8 mouse cellular contexts compared by ENCODE assay signal in the genomic region with DNA sequence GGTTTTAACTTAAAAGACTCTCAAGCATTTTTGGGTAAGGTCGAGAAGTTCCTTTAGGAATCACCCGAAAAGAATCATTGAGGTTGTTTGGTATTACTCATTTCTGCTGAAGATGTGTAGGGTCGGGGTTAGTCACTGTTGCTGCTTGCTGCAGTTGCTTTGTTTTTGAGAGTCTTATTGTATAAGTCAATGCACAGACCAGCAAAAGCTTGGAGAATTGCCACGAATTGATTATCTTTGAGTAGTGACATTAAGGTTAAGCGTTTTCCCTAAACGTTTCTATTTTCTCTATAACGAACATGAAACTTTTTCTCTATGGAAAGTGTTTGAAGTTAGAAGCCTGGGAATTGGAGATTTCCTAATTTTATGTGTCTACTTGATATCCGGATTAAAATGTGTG. TPM values are rescaled to one million over a fixed set of nuclear protein-coding genes. Genes with fewer than 3 reads are reported as not detected.
DNase-seq lines count a peak whose midpoint lies in the region; ATAC-seq and TF ChIP-seq lines count a peak whose summit lies in the region.

No protein-coding gene starts in this region.

- peak overlapping the region; percentile 47 for H3K4me2 ChIP-seq in hindbrain, embryonic 16.5 days (ENCODE audit: low read length)
- peak overlapping the region; percentile 56 for H3K4me2 ChIP-seq in midbrain, postnatal 0 days (ENCODE audit: low read depth, low read length, poor library complexity, severe bottlenecking)

- no peak for TF ChIP-seq CTCF in layer of hippocampus, adult 2 months (conservative IDR thresholded peaks at IDR 0.05)
- no peak for TF ChIP-seq CTCF in midbrain, postnatal 0 days (IDR thresholded peaks at IDR 0.05)

- peaks cover 6% of the 10 kb centered on the region for H3K36me3 ChIP-seq in hindbrain, embryonic 16.5 days (ENCODE audit: control insufficient read depth, insufficient read depth, low read length)
- H3K36me3 ChIP-seq in midbrain, postnatal 0 days (ENCODE audit: insufficient read depth, low read length), result peaks cover 8% of the 10 kb centered on the region; the same call in 1 of the 2 replicates

- H3K4me1 ChIP-seq in hindbrain, embryonic 16.5 days (ENCODE audit: control insufficient read depth, insufficient read depth, low read depth, low read length), result peaks cover 21% of the 10 kb centered on the region
- peaks cover 3% of the 10 kb centered on the region; the same call in 1 of the 2 replicates for H3K4me1 ChIP-seq in midbrain, postnatal 0 days (ENCODE audit: insufficient read depth, low read length)

- no peaks in the 10 kb centered on the region for H3K27me3 ChIP-seq in hindbrain, embryonic 16.5 days (replicated peaks; ENCODE audit: control insufficient read depth, insufficient read depth, low read length)
- no peaks in the 10 kb centered on the region for H3K27me3 ChIP-seq in midbrain, postnatal 0 days (ENCODE audit: insufficient read depth, low read length)

- H3K4me3 ChIP-seq in layer of hippocampus, adult 2 months, result peak overlapping the region; percentile 66
- H3K4me3 ChIP-seq in hindbrain, embryonic 16.5 days (ENCODE audit: low read length), result peak overlapping the region; percentile 85
- peak overlapping the region; percentile 83 for H3K4me3 ChIP-seq in midbrain, postnatal 0 days (ENCODE audit: low read depth, low read length)

- 7% methylated on average over 8 of the region's 8 CpGs for WGBS in hindbrain, embryonic 16.5 days
- WGBS in midbrain, postnatal 0 days, result 9% methylated on average over 8 of the region's 8 CpGs

- ATAC-seq in hindbrain, embryonic 16.5 days, result no peak
- ATAC-seq in midbrain, postnatal 0 days (ENCODE audit: low FRiP score), result no peak

- H3K27ac ChIP-seq in layer of hippocampus, adult 2 months, result peak overlapping the region; percentile 91
- H3K27ac ChIP-seq in hindbrain, embryonic 16.5 days (ENCODE audit: low read depth, low read length), result peak overlapping the region; percentile 97
- H3K27ac ChIP-seq in midbrain, postnatal 0 days (ENCODE audit: low read depth, low read length), result peak overlapping the region; percentile 85

- peak overlapping the region; percentile 82 for H3K9ac ChIP-seq in hindbrain, embryonic 16.5 days (ENCODE audit: low read depth, low read length)
- peak overlapping the region; percentile 65 for H3K9ac ChIP-seq in midbrain, postnatal 0 days (replicated peaks; ENCODE audit: low read length, poor library complexity, severe bottlenecking)

- no peaks in the 10 kb centered on the region for H3K9me3 ChIP-seq in hindbrain, embryonic 16.5 days (ENCODE audit: control insufficient read depth, low read length)
- H3K9me3 ChIP-seq in midbrain, postnatal 0 days (ENCODE audit: low read length), result no peaks in the 10 kb centered on the region

- no peak for DNase-seq in layer of hippocampus, adult 2 months (ENCODE audit: low spot score in 2 of 2)
- DNase-seq in layer of hippocampus, adult 18-20 months (ENCODE audit: low spot score in 2 of 2), result no peak
- peak; percentile 15 for DNase-seq in c-Kit-positive CD71-positive TER-119-positive erythroid progenitor cells, embryonic 14.5 days (ENCODE audit: low spot score)
- no peak for DNase-seq in midbrain, postnatal 0 days (ENCODE audit: low spot score)
- no peak for DNase-seq in urinary bladder, postnatal 14 days (ENCODE audit: low spot score)
- no peak for DNase-seq in layer of hippocampus, adult 8-10 months (ENCODE audit: low spot score in 2 of 2)
- DNase-seq in adipocyte (ENCODE audit: low spot score), result no peak

RNA-seq across cellular contexts. Expression of a gene that starts 0.9 kb away (rescaled TPM):
- total RNA-seq in layer of hippocampus, adult 2 months (2021), result 10 to 100 TPM; 48.5 to 48.6 TPM
- 10 to 100 TPM; 47.2 to 51.8 TPM for total RNA-seq in layer of hippocampus, adult 18-20 months (2021)
- polyA plus RNA-seq in hindbrain, embryonic 16.5 days (2015; fragmentation: Nextera tagmentation; extraction: Ambion mirVana), result 11.0 and 12.6 TPM in 2 replicates
- total RNA-seq in midbrain, postnatal 0 days (2014; rRNA removed), result 15.9 and 24.0 TPM in 2 replicates
- polyA plus RNA-seq in midbrain, postnatal 0 days (2015; fragmentation: Nextera tagmentation; extraction: Ambion mirVana), result 10.0 and 10.4 TPM in 2 replicates
- 10 to 100 TPM; 43.8 to 55.8 (median 51.1) TPM for total RNA-seq in layer of hippocampus, adult 8-10 months (2022)

RNA-seq across cellular contexts. Expression of a gene that starts 1.0 kb away (rescaled TPM):
- 10 to 100 TPM; 57.2 to 62.6 TPM for total RNA-seq in layer of hippocampus, adult 2 months (2021)
- 10 to 100 TPM; 54.2 to 61.2 TPM for total RNA-seq in layer of hippocampus, adult 18-20 months (2021)
- polyA plus RNA-seq in hindbrain, embryonic 16.5 days (2015; fragmentation: Nextera tagmentation; extraction: Ambion mirVana), result 109 and 114 TPM in 2 replicates
- 71.4 and 79.8 TPM in 2 replicates for total RNA-seq in midbrain, postnatal 0 days (2014; rRNA removed)
- 104 and 110 TPM in 2 replicates for polyA plus RNA-seq in midbrain, postnatal 0 days (2015; fragmentation: Nextera tagmentation; extraction: Ambion mirVana)
- 10 to 100 TPM; 55.2 to 66.9 (median 62.7) TPM for total RNA-seq in layer of hippocampus, adult 8-10 months (2022)
